Mouse (Mus musculus) forebrain, embryonic 11.5 days (tissue): ENCODE data around the gene Sh3tc1. TPM values are rescaled to one million over a fixed set of nuclear protein-coding genes. Genes with fewer than 3 reads are reported as not detected.

Experiments used
- ATAC-seq: fragments of 200-750 bp; cut with Nextera tagmentation; replicated peaks from 2 replicates; pipeline ENCODE4 v1.8.0; 2017; ENCODE audit warnings: moderate TSS enrichment; ENCODE audit not compliant: low FRiP score
- DNase-seq: peaks from one replicate; pipeline ENCODE4 v3.0.0-alpha.2; 2017; ENCODE audit warnings: low spot score
- H3K27ac ChIP-seq: fragments of 300-500 bp; sonication (generic); 2 replicates; pipeline ENCODE4 v1.5.1; 2014; ENCODE audit warnings: low read depth, low read length
- H3K27me3 ChIP-seq: fragments of 300-500 bp; sonication (generic); 2 replicates; pipeline ENCODE4 v1.6.1; 2014; ENCODE audit warnings: mild to moderate bottlenecking, low read length, mixed read lengths; ENCODE audit not compliant: control insufficient read depth, insufficient read depth
- H3K36me3 ChIP-seq: fragments of 300-500 bp; sonication (generic); 2 replicates; pipeline ENCODE4 v1.6.1; 2014; ENCODE audit warnings: mild to moderate bottlenecking, low read length, moderate library complexity, mixed read lengths; ENCODE audit not compliant: control insufficient read depth, insufficient read depth
- H3K4me1 ChIP-seq: fragments of 300-500 bp; sonication (generic); replicated peaks from 2 replicates; pipeline ENCODE4 v1.6.1; 2014; ENCODE audit warnings: low read length, mixed read lengths; ENCODE audit not compliant: control insufficient read depth, insufficient read depth
- H3K4me2 ChIP-seq: fragments of 300-500 bp; sonication (generic); 2 replicates; pipeline ENCODE4 v1.6.1; 2014; ENCODE audit warnings: low read depth, mild to moderate bottlenecking, low read length, moderate library complexity, mixed read lengths; ENCODE audit not compliant: severe bottlenecking
- H3K4me3 ChIP-seq: fragments of 300-500 bp; sonication (generic); 2 replicates; pipeline ENCODE4 v1.5.1; 2014; ENCODE audit warnings: low read depth, low read length
- H3K9ac ChIP-seq: fragments of 300-500 bp; sonication (generic); 2 replicates; pipeline ENCODE4 v1.6.1; 2014; ENCODE audit warnings: low read length
- H3K9me3 ChIP-seq: fragments of 300-500 bp; sonication (generic); 2 replicates; pipeline ENCODE4 v1.6.1; 2016; ENCODE audit warnings: low read length, mixed read lengths; ENCODE audit not compliant: control insufficient read depth
- WGBS: fragments of 180-500 bp; shearing (Covaris S2); extraction: QIAGEN DNeasy Blood & Tissue Kit; methylation state at CpG from one replicate; pipeline ENCODE4 v1.1.7; 2014; 5-methylcytosine and 5-hydroxymethylcytosine counted together
- polyA plus RNA-seq: library from polyadenylated mRNA; unstranded; fragments of >200 nt; fragmentation: Nextera tagmentation; extraction: Ambion mirVana; gene quantifications from 2 replicates; pipeline ENCODE4 v1.2.1, GENCODE M21; 2014

Sh3tc1 gene
- polyA plus RNA-seq, 1 experiment from 2014 or later: 3.4 TPM

GRCm38 (mm10) chr5:35691246-35691645, 48.5 kb downstream of the Sh3tc1 start:
- H3K27ac ChIP-seq: no peak overlapping the region
- H3K9ac ChIP-seq: no peak overlapping the region
- ATAC-seq: no peak
- no peaks in the 10 kb centered on the region for H3K27me3 ChIP-seq
- no peak overlapping the region for H3K4me2 ChIP-seq
- H3K4me3 ChIP-seq: no peak overlapping the region
- no peaks in the 10 kb centered on the region for H3K9me3 ChIP-seq
- DNase-seq: no peak
- WGBS: 78% methylated on average over 11 of the region's 11 CpGs
- no peaks in the 10 kb centered on the region for H3K36me3 ChIP-seq
- no peaks in the 10 kb centered on the region for H3K4me1 ChIP-seq

GRCm38 (mm10) chr5:35690485-35691165, 49.2 kb downstream of the Sh3tc1 start:
- no peak overlapping the region for H3K27ac ChIP-seq
- no peaks in the 10 kb centered on the region for H3K27me3 ChIP-seq
- DNase-seq (no peak), ATAC-seq (no peak)
- H3K36me3 ChIP-seq: no peaks in the 10 kb centered on the region
- WGBS: 87% methylated on average over 8 of the region's 8 CpGs
- H3K9me3 ChIP-seq: no peaks in the 10 kb centered on the region
- H3K4me1 ChIP-seq: no peaks in the 10 kb centered on the region
- H3K4me2 ChIP-seq: no peak overlapping the region
- H3K4me3 ChIP-seq: no peak overlapping the region
- no peak overlapping the region for H3K9ac ChIP-seq

- no peaks in the 10 kb centered on the region for H3K9me3 ChIP-seq
- DNase-seq (no peak), ATAC-seq (no peak)
- H3K9ac ChIP-seq: no peak overlapping the region
- no peak overlapping the region for H3K4me3 ChIP-seq
- no peaks in the 10 kb centered on the region for H3K36me3 ChIP-seq
- H3K4me1 ChIP-seq: no peaks in the 10 kb centered on the region
- no peak overlapping the region for H3K27ac ChIP-seq
- no peaks in the 10 kb centered on the region for H3K27me3 ChIP-seq
- no peak overlapping the region for H3K4me2 ChIP-seq
These were observed 50.4 kb downstream of the Sh3tc1 start for GRCm38 (mm10) chr5:35689374-35689773.

GRCm38 (mm10) chr5:35688851-35689250, 50.9 kb downstream of the Sh3tc1 start:
- H3K27me3 ChIP-seq: no peaks in the 10 kb centered on the region
- DNase-seq (no peak), ATAC-seq (no peak)
- H3K27ac ChIP-seq: no peak overlapping the region
- H3K9ac ChIP-seq: no peak overlapping the region
- H3K36me3 ChIP-seq: no peaks in the 10 kb centered on the region
- H3K4me2 ChIP-seq: no peak overlapping the region
- H3K4me1 ChIP-seq: no peaks in the 10 kb centered on the region
- H3K9me3 ChIP-seq: no peaks in the 10 kb centered on the region
- WGBS: 86% methylated on average over 2 of the region's 2 CpGs
- H3K4me3 ChIP-seq: no peak overlapping the region

GRCm38 (mm10) chr5:35687098-35687497, 52.7 kb downstream of the Sh3tc1 start:
- Histone ChIP-seq H3K4me2 (no peak overlapping the region), H3K4me1 (no peaks in the 10 kb centered on the region), H3K27ac (no peak overlapping the region), H3K27me3 (no peaks in the 10 kb centered on the region), H3K9ac (no peak overlapping the region), H3K4me3 (no peak overlapping the region), H3K9me3 (no peaks in the 10 kb centered on the region), H3K36me3 (no peaks in the 10 kb centered on the region)
- ATAC-seq (no peak), DNase-seq (no peak)
- WGBS: 71% methylated on average over 5 of the region's 5 CpGs

- Histone ChIP-seq H3K9me3 (no peaks in the 10 kb centered on the region), H3K4me1 (no peaks in the 10 kb centered on the region), H3K4me2 (no peak overlapping the region), H3K36me3 (no peaks in the 10 kb centered on the region), H3K9ac (no peak overlapping the region), H3K4me3 (no peak overlapping the region), H3K27ac (no peak overlapping the region), H3K27me3 (no peaks in the 10 kb centered on the region)
- no peak for DNase-seq
- WGBS: 59% methylated on average over 4 of the region's 4 CpGs
- no peak for ATAC-seq
These were observed 53.5 kb downstream of the Sh3tc1 start for GRCm38 (mm10) chr5:35686336-35686735.

- no peak overlapping the region for H3K4me2 ChIP-seq
- no peaks in the 10 kb centered on the region for H3K4me1 ChIP-seq
- DNase-seq (no peak), ATAC-seq (no peak)
- no peak overlapping the region for H3K9ac ChIP-seq
- H3K36me3 ChIP-seq: no peaks in the 10 kb centered on the region
- 63% methylated on average over 3 of the region's 3 CpGs for WGBS
- no peaks in the 10 kb centered on the region for H3K9me3 ChIP-seq
- H3K27me3 ChIP-seq: peaks cover 4% of the 10 kb centered on the region; the same call in 1 of the 2 replicates
- H3K4me3 ChIP-seq: no peak overlapping the region
- H3K27ac ChIP-seq: no peak overlapping the region
These were observed 54.7 kb downstream of the Sh3tc1 start for GRCm38 (mm10) chr5:35685079-35685478.

GRCm38 (mm10) chr5:35680958-35681357, 58.8 kb downstream of the Sh3tc1 start:
- H3K4me3 ChIP-seq: no peak overlapping the region
- WGBS: 66% methylated on average over 2 of the region's 2 CpGs
- H3K27ac ChIP-seq: no peak overlapping the region
- H3K4me2 ChIP-seq: no peak overlapping the region
- no peaks in the 10 kb centered on the region for H3K36me3 ChIP-seq
- H3K27me3 ChIP-seq: peaks cover 30% of the 10 kb centered on the region
- H3K9me3 ChIP-seq: no peaks in the 10 kb centered on the region
- peaks cover 7% of the 10 kb centered on the region for H3K4me1 ChIP-seq
- ATAC-seq (no peak), DNase-seq (no peak)
- H3K9ac ChIP-seq: no peak overlapping the region
